Mouse (Mus musculus): ENCODE results near the gene Sertad1. TPM values are rescaled to one million over a fixed set of nuclear protein-coding genes. Genes with fewer than 3 reads are reported as not detected.

Gene Sertad1
- polyA plus RNA-seq, 1 experiment from 2014 or later: 31.1 TPM

- Histone ChIP-seq H3K9me3 (no peaks in the 10 kb centered on the region), H3K27ac (no peak overlapping the region), H3K36me3 (no peaks in the 10 kb centered on the region), H3K4me1 (0 out of 2 replicates have a peak, but pooled peaks cover under 1% of the 10 kb centered on the region), H3K27me3 (peaks cover 2% of the 10 kb centered on the region; the same call in 1 of the 2 replicates), H3K4me3 (no peak overlapping the region), H3K9ac (no peak overlapping the region), H3K4me2 (replicated peaks) (no peak overlapping the region)
- 46% methylated on average over 13 of the region's 13 CpGs for WGBS
- ATAC-seq (ENCODE audit: insufficient number of reproducible peaks, insufficient read depth, low FRiP score, low TSS enrichment): no peak
Observed at GRCm38 (mm10) chr7:27452206-27452770, 34.4 kb upstream of the Sertad1 start.

GRCm38 (mm10) chr7:27454461-27455121 is 32.1 kb upstream of the Sertad1 start:
- no peak for ATAC-seq (ENCODE audit: insufficient number of reproducible peaks, insufficient read depth, low FRiP score, low TSS enrichment)
- Histone ChIP-seq H3K27ac (no peak overlapping the region), H3K4me1 (no peaks in the 10 kb centered on the region), H3K36me3 (no peaks in the 10 kb centered on the region), H3K27me3 (no peaks in the 10 kb centered on the region), H3K9ac (no peak overlapping the region), H3K4me3 (no peak overlapping the region), H3K9me3 (no peaks in the 10 kb centered on the region), H3K4me2 (replicated peaks) (no peak overlapping the region)
- 69% methylated on average over 10 of the region's 10 CpGs for WGBS

GRCm38 (mm10) chr7:27455273-27455672 is 31.4 kb upstream of the Sertad1 start:
- Histone ChIP-seq H3K27ac (no peak overlapping the region), H3K4me2 (replicated peaks) (no peak overlapping the region), H3K4me1 (no peaks in the 10 kb centered on the region), H3K27me3 (no peaks in the 10 kb centered on the region), H3K4me3 (no peak overlapping the region), H3K9ac (no peak overlapping the region), H3K9me3 (no peaks in the 10 kb centered on the region), H3K36me3 (no peaks in the 10 kb centered on the region)
- no peak for ATAC-seq (ENCODE audit: insufficient number of reproducible peaks, insufficient read depth, low FRiP score, low TSS enrichment)
- WGBS: 97% methylated on average over 3 of the region's 3 CpGs

GRCm38 (mm10) chr7:27458614-27459013 is 28.1 kb upstream of the Sertad1 start:
- no peak for ATAC-seq (ENCODE audit: insufficient number of reproducible peaks, insufficient read depth, low FRiP score, low TSS enrichment)
- WGBS: 92% methylated on average over 4 of the region's 4 CpGs
- H3K27ac ChIP-seq: no peak overlapping the region
- H3K9me3 ChIP-seq: no peaks in the 10 kb centered on the region
- H3K4me3 ChIP-seq: no peak overlapping the region
- H3K36me3 ChIP-seq: no peaks in the 10 kb centered on the region
- H3K9ac ChIP-seq: no peak overlapping the region
- no peaks in the 10 kb centered on the region for H3K27me3 ChIP-seq
- H3K4me2 ChIP-seq (replicated peaks): no peak overlapping the region
- H3K4me1 ChIP-seq: no peaks in the 10 kb centered on the region

GRCm38 (mm10) chr7:27459640-27460039 is 27.1 kb upstream of the Sertad1 start:
- Histone ChIP-seq H3K27me3 (no peaks in the 10 kb centered on the region), H3K4me2 (replicated peaks) (no peak overlapping the region), H3K27ac (no peak overlapping the region), H3K9me3 (no peaks in the 10 kb centered on the region), H3K9ac (no peak overlapping the region), H3K36me3 (no peaks in the 10 kb centered on the region), H3K4me1 (no peaks in the 10 kb centered on the region), H3K4me3 (no peak overlapping the region)
- WGBS: 92% methylated on average over 5 of the region's 5 CpGs
- ATAC-seq (ENCODE audit: insufficient number of reproducible peaks, insufficient read depth, low FRiP score, low TSS enrichment): no peak

GRCm38 (mm10) chr7:27460477-27460876 is 26.2 kb upstream of the Sertad1 start:
- H3K27ac ChIP-seq: no peak overlapping the region
- 83% methylated on average over 6 of the region's 6 CpGs for WGBS
- no peaks in the 10 kb centered on the region for H3K27me3 ChIP-seq
- H3K4me2 ChIP-seq (replicated peaks): no peak overlapping the region
- ATAC-seq (ENCODE audit: insufficient number of reproducible peaks, insufficient read depth, low FRiP score, low TSS enrichment): no peak
- H3K4me1 ChIP-seq: no peaks in the 10 kb centered on the region
- H3K9ac ChIP-seq: no peak overlapping the region
- no peaks in the 10 kb centered on the region for H3K36me3 ChIP-seq
- H3K4me3 ChIP-seq: no peak overlapping the region
- H3K9me3 ChIP-seq: no peaks in the 10 kb centered on the region

GRCm38 (mm10) chr7:27467648-27468047 is 19.1 kb upstream of the Sertad1 start:
- no peak for ATAC-seq (ENCODE audit: insufficient number of reproducible peaks, insufficient read depth, low FRiP score, low TSS enrichment)
- no peak overlapping the region for H3K9ac ChIP-seq
- no peak overlapping the region for H3K27ac ChIP-seq
- H3K36me3 ChIP-seq: no peaks in the 10 kb centered on the region
- no peaks in the 10 kb centered on the region for H3K9me3 ChIP-seq
- no peak overlapping the region for H3K4me3 ChIP-seq
- H3K27me3 ChIP-seq: no peaks in the 10 kb centered on the region
- WGBS: 40% methylated on average over 4 of the region's 4 CpGs
- H3K4me1 ChIP-seq: 0 out of 2 replicates have a peak, but pooled peaks cover 3% of the 10 kb centered on the region
- H3K4me2 ChIP-seq (replicated peaks): no peak overlapping the region

GRCm38 (mm10) chr7:27471390-27472120 is 15.2 kb upstream of the Sertad1 start:
- Histone ChIP-seq H3K9ac (no peak overlapping the region), H3K4me1 (0 out of 2 replicates have a peak, but pooled peaks cover 9% of the 10 kb centered on the region), H3K27ac (no peak overlapping the region), H3K4me3 (no peak overlapping the region), H3K4me2 (replicated peaks) (no peak overlapping the region), H3K36me3 (peaks cover 7% of the 10 kb centered on the region), H3K9me3 (no peaks in the 10 kb centered on the region), H3K27me3 (no peaks in the 10 kb centered on the region)
- 89% methylated on average over 11 of the region's 11 CpGs for WGBS
- no peak for ATAC-seq (ENCODE audit: insufficient number of reproducible peaks, insufficient read depth, low FRiP score, low TSS enrichment)

GRCm38 (mm10) chr7:27472596-27472995 is 14.1 kb upstream of the Sertad1 start:
- Histone ChIP-seq H3K36me3 (peaks cover 14% of the 10 kb centered on the region), H3K27ac (peak overlapping the region; percentile 76)

GRCm38 (mm10) chr7:27473156-27473834 is 13.4 kb upstream of the Sertad1 start, which contains the start of gene Sertad3:
TSS of gene Sertad3 (plus strand) at chr7:27473768.
- Histone ChIP-seq H3K9ac (peak within 1 kb of the TSS; percentile 58), H3K27me3 (no peaks in the 10 kb centered on the region), H3K36me3 (peaks cover 21% of the 10 kb centered on the region), H3K4me3 (peak within 1 kb of the TSS; percentile 55), H3K4me2 (replicated peaks) (peak within 1 kb of the TSS; percentile 57), H3K27ac (peak within 1 kb of the TSS; percentile 93), H3K9me3 (no peaks in the 10 kb centered on the region), H3K4me1 (0 out of 2 replicates have a peak, but pooled peaks cover 9% of the 10 kb centered on the region)
- peak; percentile 89 for ATAC-seq (ENCODE audit: insufficient number of reproducible peaks, insufficient read depth, low FRiP score, low TSS enrichment)
- WGBS: under 1% methylated on average over 36 of the region's 36 CpGs

More at GRCm38 (mm10) chr7:27472596-27472995, 14.1 kb upstream of the Sertad1 start:
- H3K4me1 ChIP-seq: 0 out of 2 replicates have a peak, but pooled peaks cover 9% of the 10 kb centered on the region
- peak overlapping the region; percentile 57 for H3K4me2 ChIP-seq (replicated peaks)
- peak overlapping the region; percentile 55 for H3K4me3 ChIP-seq
- no peaks in the 10 kb centered on the region for H3K9me3 ChIP-seq
- H3K27me3 ChIP-seq: no peaks in the 10 kb centered on the region
- no peak for ATAC-seq (ENCODE audit: insufficient number of reproducible peaks, insufficient read depth, low FRiP score, low TSS enrichment)
- 0 out of 2 replicates have a peak overlapping the region, but pooled peaks have one; percentile 24 for H3K9ac ChIP-seq
- WGBS: 41% methylated on average over 7 of the region's 7 CpGs

- H3K4me2 ChIP-seq (replicated peaks): peak overlapping the region; percentile 57
- H3K9me3 ChIP-seq: no peaks in the 10 kb centered on the region
- H3K27ac ChIP-seq: peak overlapping the region; percentile 93
- H3K4me3 ChIP-seq: peak overlapping the region; percentile 55
- H3K27me3 ChIP-seq: no peaks in the 10 kb centered on the region
- H3K4me1 ChIP-seq: 0 out of 2 replicates have a peak, but pooled peaks cover 9% of the 10 kb centered on the region
- H3K9ac ChIP-seq: peak overlapping the region; percentile 58
- WGBS: under 1% methylated on average over 34 of the region's 34 CpGs
- peaks cover 21% of the 10 kb centered on the region for H3K36me3 ChIP-seq
- ATAC-seq (ENCODE audit: insufficient number of reproducible peaks, insufficient read depth, low FRiP score, low TSS enrichment): no peak
Observed at GRCm38 (mm10) chr7:27473835-27474489, 12.7 kb upstream of the Sertad1 start.

All from embryonic facial prominence, embryonic 12.5 days (tissue).